Mouse (Mus musculus): ENCODE results near the gene Celsr1.

Gene Celsr1

DNA sequence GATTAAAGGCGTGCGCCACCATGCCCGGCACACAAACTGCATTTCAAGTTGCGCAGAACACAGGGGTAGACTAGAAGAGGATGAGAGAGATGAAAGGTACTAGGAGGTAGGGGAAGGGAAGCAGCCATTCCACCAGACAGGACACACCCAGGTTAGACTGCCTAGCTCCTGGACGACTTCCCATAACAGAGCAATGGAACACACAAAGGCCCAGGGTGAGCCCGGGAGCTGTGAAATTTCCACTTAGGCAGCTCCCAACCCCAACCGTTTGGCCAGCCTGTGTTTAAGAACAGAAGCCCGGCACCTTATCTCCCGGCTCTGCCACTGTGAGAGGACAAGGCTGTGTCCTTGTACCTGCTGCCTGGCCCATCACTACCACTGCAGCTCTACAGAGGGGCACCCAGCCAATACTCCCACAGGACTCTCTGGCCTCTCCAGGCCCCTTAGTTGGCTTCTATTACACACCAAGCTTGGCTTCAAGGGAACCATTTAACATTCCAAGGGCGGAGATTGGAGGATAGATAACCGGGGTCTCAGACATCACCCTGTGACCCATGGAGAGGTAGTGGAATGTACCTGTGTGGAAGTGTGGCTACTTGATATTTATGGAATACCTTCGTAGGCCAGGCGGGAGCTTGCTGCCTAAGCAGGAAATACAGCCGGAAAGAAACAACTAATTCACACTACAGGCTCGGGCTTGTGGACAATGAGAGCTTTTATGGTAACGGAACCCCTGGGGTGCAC is 84.0 kb downstream of the Celsr1 start:
- no peak for DNase-seq

DNA sequence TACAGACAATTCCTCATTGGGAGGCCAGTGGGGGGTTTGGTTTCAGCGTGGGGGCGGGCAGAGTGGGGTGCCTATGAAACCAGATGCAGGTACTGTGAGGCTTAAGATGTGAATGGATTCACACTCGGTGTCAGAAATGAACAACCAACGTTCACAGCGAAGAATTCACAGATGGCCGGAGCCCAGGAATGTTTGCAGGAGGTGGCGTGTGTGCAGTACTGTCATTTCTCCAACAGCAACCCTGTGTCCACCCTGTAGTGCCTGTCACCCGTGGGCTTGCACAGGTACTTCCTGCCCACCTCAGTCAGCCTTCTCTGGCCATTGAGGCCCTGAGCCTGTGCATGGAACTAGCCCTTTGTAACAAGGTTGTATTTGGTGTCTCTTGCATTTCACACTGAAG is 85.6 kb downstream of the Celsr1 start:
- DNase-seq: no peak

DNA sequence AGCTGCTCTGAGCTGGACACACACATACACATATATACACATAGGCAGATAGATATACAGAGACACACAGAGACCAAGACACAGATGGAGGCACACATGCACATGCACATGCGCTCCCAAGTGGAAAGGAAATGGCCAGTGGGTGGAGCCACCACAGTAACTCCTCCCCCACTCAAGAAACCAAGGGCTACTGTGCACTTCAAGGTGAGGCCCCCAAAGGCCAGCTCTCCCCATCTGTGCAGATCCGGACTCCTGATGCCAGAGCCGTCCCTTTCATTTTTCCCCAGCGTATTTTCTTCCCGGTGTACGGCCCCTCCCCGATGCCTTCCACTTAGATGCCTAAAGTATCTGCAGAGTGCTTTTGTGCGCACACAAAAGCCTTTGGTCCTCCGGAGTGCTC is 86.0 kb downstream of the Celsr1 start:
- peak; percentile 14 for DNase-seq

DNA sequence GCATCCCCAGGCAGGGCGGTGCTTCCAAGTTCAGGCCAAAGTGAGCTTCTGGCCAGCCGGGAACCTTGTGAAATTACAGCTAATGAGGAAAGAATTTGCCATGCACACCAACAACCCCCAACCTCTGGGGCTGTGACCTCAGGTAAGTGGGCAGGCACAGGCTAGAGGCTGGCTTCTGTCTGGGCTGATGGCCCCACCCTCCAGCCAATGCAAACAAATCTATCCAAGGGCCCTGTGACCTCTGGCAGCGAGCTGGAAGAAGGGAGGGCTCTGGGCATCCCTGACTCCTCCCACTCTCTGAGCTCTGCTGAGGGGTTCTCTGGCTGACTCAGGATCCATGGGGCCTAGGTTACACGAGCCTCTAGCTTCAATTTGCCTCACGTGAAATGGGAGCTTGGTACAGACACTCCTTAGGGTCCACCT is 97.9 kb downstream of the Celsr1 start:
- peak; percentile 70 for DNase-seq

DNA sequence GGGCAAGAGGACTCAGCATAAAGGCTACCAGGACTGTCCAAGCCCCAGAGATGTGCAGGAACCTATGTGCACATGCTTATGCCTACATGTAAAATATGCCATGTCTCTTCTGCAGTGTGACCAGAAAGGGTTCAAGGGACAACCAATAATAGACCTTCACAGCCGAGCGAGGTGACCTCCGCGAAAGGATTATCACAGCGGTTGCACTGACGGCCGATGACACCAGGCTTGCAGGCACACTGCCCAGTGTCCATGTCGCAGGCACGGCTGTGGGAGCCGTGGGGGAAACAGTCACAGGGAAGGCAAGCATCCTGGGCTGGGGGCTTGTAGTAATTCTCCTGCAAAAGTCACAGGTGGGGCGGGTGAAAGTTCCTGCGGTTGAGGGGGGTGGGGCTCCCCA is 105.4 kb downstream of the Celsr1 start:
- DNase-seq: no peak

DNA sequence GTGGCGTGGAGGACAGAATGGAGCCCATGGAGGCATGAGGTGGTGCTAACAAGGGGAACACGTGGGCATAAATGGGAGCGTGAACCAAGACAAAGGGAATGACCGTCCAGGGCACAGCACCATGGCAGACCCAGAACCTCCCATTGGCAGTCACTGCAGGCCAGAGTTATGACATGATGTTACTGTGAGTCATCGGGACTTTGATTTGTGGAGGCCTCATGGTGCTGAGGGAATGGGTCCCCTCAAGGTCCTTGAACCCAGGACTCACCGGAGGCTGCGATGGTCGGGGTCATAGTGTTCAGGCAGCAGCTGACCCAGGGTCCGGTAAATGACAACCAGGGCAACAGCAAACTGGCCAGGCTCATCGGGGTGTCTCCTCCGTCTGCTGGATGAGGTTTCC is 111.7 kb downstream of the Celsr1 start:
- DNase-seq: no peak

DNA sequence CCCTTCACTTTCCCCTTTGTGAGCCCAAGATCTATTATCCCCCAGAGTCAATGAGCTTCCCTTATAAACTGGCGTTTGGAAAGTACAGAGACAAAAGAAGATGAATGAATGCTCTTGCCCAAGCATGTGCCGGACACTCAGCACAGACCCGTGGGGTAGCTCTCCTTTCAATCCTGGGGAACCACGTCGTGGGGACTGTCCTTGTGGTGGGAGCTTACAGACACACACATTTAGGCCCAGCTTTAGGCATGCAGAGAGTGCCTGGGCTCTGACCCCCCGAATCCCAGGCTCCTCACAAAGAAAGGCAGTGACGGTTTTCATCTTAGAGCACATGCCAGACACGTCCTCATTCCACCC is 113.7 kb downstream of the Celsr1 start:
- no peak for DNase-seq

DNA sequence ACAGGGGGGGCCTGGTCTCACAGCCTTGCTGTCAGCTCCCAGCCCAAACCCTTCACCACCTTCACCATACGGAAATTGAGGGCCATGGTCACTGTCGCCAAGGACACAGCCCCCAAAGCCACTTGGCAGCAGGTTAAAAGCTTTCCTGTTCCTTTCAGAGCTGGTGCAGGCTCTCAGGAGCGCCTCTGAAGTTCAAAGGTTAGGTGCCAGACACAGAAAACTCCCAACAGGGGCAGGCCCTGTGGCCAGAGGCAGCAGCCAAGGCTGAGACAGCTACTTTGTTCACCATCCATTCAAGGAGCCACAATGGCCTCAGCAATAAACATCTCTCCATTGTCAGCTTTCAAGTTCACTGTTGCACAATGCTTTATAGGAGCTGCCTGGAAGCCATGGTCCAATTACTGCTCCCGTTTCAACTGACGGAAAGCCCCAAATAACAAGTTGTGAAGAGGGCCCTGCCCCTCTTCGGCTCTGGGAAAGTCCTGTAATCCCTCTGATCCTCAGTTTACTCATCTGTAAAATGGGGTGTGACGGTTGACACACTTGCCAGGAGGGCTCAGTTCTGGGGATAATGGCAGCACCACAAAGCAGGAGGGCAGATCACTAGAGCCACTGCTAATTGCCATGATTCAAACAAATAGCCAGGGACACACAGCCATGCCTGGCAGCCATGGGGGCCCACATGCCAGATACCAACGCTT is 114.2 kb downstream of the Celsr1 start:
- DNase-seq: no peak

DNA sequence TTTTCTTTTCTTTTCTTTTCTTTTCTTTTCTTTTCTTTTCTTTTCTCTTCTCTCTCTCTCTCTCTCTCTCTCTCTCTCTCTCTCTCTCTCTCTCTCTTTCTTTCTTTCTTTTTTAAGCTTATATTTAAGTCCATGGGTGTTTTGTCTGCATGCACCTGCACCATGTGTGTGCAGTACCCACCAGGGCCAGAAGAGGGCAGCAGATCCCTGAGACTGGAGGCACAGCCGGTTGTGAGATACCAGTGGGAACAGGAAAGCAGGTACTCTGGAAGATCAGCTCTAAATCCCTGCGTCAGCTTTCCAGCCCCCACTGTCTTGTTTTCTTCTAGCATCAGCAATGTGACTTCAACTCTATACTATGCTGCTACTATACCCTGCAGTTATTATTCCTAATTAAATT is 120.0 kb downstream of the Celsr1 start:
- DNase-seq: peak; percentile 79

DNA sequence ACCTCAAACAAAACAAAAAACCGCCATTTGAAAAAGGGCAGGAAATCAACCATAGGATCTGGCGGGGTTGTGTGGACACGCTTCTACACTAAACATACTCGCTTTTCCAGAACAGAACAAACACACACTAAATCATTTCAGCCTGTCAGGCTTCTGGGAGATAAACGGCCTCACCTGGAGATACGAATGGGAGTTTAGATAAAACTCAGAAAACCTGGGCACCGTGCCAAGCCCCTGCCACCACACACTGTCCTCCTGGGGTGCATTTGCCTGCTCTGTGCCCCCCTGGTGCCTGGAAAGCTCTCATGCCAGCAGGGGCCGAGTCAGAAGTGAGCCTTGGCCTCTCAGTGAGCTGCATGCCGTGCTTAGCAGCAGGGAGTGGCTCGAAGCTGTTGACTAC is 123.6 kb downstream of the Celsr1 start:
- no peak for DNase-seq

DNA sequence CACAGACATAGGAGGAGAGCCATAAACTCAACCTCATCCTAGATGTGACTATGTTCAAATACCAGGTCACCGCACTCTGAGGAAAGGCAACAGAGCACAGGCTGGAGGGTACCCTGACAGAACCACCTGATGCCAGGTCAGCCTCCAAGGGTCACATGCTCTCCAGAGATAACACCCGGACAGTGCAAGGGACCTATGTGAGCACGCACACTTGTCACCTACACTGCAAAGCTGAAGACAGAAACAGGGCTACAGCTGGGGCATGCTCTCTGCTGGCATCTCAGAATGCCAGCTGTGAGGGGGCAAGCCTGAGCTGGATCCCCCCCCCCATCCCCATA is 124.1 kb downstream of the Celsr1 start:
- DNase-seq: no peak

DNA sequence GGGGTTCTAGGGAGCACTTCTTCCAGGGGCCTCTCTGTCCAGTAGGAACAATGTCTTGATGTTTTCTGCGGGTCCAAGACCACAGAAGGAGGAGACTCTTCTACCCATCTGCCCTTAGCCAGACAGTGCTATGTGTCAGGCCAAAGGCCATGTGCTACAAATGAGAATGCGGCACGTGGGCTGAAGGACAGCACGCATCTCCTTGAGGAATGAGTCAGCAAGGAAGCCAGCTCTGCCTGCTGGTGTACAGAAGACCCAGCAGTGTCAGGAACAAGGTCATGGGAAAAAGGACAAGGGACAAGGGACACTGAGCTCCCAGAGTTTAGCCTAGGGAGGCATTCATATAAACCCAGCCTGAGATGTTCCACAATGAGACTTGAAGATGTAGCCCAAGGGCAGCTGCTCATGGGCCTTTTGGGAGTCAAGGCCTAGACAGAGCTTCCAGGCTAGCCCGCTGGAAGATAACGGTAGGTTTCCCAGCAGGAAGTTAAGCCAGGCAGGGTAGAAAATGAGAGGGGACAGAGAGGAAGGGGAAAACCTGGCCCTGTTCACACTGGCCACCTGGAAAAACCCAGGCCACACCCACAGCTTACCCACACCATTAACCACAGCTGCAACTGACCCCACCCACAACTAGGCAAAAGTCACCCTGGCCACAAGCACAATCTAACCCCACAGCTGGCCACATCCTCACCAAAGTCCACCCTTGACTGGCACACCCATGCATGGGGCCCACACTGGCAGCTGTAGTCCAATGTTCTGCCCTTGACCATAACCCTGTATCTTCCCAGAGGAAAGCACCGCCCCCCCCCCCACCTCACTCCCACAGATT is 124.7 kb downstream of the Celsr1 start:
- no peak for DNase-seq

DNA sequence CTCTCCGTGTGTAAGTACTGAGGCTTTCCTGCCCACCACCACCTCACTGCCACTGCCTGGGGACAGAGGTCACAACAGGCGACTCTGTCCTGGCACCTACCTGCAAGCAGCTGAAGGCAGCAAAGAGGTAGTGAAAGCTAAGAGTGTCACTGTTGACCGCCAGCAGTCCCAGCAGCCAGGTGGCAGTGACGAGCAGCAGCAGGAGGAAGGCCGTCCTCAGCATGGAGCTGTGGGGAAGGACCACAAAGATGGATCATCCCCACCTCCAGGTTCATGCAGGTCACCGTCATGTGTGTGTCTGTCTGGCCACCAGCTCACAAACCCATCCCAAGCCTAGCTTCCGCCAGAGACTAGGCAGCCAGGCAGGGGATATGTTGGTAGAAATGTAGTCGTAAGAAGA is 129.8 kb downstream of the Celsr1 start:
- DNase-seq: peak; percentile 21

DNA sequence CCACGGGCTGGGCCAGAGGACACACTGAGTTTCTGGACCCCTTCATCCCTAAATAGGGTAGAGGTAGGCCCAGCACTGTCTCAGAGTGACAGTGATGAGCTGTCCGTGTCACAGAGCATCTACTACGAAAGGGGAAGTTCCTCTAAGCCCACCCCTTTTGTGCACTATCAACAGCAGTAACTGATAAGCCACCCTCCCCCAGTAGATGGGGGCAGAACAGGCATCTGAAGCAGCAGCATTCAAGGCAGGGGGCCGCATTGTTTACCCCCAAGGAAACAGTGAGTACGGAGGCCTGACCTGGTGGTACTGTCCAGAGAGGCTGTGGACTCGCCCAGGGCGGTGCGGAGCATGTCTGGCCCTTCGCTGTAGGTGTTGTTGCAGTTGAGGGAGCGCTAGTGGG is 131.1 kb downstream of the Celsr1 start:
- DNase-seq: no peak

DNA sequence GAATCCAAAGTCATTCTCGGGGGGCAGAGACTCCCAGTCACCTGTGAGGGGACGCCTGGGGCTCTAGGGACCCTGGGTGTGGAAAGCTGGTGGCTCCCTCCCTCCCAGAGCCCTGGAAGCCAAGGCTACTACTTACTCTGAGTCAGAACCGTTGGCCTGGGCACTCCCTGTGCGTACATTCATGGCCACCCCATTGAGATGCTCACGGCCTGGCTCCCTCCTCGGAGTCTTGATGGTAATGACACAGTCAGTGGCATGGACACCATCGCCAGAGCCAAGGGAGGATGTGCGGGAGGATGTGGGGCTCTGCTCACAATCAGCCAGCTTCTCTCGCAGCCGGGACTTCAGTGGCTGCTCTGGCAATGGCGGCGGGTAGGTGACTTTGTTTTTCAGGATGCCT is 132.8 kb downstream of the Celsr1 start:
- DNase-seq: no peak

DNA sequence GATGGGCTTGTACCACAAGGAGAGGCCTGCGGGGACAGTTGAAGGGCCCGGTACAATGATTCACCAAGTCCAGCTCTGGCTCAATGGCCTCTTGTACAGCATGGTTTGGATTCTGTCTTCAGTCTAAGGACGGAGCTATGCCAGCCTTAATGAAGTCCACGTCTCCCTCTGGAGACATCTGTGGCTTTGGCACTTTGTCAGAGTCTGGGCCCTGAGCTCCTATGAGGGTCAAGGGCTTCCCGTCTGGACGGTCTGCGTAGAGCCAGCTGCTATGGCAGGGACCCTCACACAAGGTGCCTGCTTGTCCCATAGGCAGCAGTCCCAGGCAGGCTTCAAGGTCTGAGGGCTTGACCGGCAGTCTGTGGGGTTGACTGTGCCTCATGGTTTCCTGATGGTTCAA is 133.3 kb downstream of the Celsr1 start:
- no peak for DNase-seq

DNA sequence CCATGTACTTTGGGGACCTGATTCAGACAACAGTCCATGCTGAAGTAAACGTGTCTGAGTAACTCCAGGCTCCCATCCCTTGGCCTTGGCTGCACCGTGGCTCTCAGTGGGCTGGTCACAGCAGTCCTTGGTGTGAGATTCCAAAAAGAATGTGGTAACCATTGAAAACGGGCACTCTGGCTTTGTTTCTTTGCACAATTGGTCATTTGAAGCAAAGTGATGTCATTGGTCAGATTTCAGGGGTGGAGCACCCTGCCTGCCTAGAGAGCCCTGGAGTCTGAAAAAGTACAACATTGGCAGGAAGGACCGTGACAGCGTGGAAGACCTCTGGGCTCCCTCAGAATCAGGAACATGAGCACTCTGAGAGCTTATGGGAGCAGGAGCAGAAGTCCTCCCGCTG is 134.2 kb downstream of the Celsr1 start:
- DNase-seq: no peak

DNA sequence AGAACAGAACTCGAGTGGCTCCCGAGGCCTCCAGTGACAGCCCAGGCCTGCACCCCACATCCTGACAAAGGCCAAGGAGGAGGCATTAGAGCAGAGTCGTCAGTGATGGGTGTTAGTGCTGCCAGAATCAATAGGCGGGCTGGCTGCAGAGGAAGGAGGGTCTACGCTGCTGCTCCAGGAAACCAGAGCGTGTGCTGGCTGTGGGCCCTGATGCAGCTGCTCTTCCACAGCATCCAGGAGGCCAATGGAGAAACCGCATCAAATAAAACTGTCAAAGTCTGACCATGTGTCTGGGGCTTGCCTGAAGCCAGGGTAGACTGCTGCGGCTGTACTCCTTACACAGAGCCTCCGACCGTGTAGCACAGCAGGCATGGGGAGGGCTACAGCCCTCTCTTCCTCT is 136.5 kb downstream of the Celsr1 start:
- DNase-seq: no peak

DNA sequence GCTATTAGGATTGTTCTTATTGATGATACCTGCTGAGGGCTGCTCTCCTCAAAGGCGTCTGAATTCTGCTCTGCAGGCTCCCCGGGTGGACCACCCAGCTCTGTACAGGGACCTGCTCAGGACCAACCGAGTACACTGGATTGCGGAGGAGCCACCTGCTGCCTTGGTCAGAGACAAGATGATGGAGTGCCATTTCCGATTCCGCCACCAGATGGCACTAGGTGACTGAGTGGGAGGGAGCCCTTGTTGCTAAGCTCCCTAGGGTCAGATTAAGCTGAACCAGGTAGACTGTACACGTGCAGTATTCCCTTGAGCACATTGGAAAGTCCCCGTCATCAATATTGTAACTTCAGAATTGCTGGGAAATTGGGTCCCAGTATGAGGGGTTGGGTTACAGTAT is 137.3 kb downstream of the Celsr1 start:
- peak; percentile 84 for DNase-seq

DNA sequence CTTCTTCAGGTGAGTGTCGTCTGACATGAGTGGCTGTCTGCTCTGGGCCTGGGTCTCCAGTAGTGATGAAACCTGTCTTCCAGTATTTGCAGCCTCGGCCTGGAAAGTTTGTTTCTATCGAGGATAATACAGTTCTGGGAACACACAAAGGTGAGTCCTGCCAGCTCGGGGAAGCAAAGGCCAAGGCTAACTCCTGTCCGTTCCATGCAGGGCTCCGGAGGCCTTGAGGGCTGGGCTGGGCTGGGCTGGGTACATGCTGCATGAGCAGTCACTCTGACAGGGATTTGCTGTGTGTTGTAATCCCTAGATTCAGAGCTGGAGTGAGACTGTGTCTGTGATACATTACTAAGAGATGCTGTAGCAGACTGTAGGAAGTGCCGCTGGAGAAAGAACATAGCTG is 139.7 kb downstream of the Celsr1 start:
- no peak for DNase-seq

DNA sequence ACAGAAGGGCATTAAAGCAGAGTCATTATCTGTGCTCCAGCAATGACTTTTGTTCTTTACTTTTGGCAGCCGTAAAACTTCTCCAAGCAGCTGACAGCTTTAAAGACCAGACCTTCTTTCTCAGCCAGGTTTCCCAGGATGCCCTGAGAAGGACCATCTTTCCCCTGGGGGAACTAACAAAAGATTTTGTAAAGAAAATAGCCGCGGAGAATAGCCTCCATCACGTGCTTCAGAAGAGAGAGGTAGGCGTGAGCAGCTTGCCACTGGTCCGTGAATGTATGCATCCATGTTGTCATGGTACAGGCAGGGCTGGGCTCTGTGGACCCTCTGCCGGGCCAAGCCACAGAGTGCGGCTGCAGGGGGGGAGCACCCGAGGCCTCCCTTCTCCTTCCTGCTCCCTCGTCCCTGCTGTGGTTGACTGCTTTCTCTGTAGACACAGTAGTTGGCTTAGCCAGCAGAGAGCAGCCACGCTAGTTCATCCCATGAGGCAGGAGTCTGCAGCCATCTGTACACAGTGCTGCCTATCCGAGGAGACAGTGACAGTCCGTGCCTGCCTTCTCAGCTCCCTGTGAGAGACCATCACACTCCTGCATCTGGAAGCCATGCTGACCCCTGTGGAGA is 141.0 kb downstream of the Celsr1 start:
- DNase-seq: no peak

DNA sequence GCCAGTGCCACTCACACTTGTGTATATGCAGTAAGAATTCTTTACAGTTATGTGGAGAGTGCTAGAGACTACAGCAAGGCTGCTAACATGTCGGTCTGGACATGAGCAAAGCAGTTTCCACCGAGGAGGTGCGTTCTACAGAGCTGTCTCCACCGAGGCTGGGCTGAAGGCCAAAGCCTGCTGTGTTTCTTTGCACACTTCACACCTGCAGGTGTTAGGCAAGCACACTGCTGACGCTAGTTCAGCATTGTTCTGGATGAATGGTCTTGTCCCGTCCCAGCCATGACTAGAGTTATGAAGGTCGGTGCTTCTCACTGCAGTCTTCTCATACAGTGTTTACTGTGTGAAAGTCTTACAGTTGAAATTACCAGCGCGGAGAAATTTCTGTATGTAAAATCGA is 141.6 kb downstream of the Celsr1 start:
- no peak for DNase-seq

DNA sequence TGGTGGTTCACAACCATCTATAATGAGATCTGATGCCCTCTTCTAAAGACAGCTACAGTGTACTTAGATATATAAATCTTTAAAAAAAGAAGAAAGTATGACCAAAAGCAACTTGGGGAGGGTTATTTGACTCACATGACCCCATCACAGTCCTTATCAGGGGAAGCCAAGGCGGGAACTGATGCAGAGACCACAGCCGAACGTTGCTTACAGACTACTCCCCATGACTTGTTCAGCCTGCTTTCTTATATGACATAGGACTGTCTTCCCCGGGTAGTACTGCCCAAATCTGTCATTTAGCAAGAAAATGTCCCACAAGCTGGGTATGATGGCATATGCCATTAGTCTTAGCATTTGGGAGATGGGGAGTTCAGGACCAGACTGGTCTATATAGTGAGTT is 144.3 kb downstream of the Celsr1 start:
- no peak for DNase-seq

DNA sequence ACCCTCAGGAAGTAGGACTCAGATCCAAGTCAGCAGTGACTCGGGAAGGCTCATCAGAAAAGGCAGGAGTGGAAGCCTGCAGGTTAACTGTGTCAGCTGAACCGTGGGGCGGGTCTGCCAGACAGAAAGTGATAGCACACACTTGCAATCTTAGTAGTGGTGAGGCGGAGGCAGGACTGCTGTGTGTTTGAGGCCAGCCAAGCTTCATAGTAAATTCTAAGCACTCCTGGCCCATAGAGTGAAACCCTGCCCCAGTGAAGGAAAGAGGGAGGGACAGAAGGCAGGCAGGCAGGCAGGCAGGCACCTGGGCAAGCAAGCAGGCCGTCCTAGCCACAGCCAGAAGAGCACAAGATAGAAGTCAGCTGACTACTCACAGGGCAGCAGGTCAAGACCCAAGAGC is 148.0 kb downstream of the Celsr1 start:
- DNase-seq: no peak

Data from lung, postnatal 10 days (tissue).